Mouse (Mus musculus) hindbrain, postnatal 0 days (tissue): ENCODE measurements at regions not wholly inside any gene's neighbourhood (a gene's known extent, or its start where the extent isn't known, plus 50 kb on each side); places are given as distances from the start of the nearest gene placed in this dataset.

Experiments used
- ATAC-seq: fragments of 200-750 bp; cut with Nextera tagmentation; 2 replicates; pipeline ENCODE4 v1.8.0; 2017; ENCODE audit warnings: mild to moderate bottlenecking, moderate TSS enrichment, moderate library complexity
- DNase-seq: peaks from one replicate; pipeline ENCODE4 v3.0.0-alpha.2; 2015; ENCODE audit warnings: low spot score
- H3K27ac ChIP-seq: fragments of 300-500 bp; sonication (generic); 2 replicates; pipeline ENCODE4 v1.5.1; 2014; ENCODE audit warnings: mild to moderate bottlenecking
- H3K27me3 ChIP-seq: fragments of 300-500 bp; sonication (generic); 2 replicates; pipeline ENCODE4 v1.6.1; 2014; ENCODE audit warnings: low read length, mixed read lengths; ENCODE audit not compliant: insufficient read depth
- H3K36me3 ChIP-seq: fragments of 300-500 bp; sonication (generic); 2 replicates; pipeline ENCODE4 v1.6.1; 2014; ENCODE audit warnings: low read length, mixed read lengths; ENCODE audit not compliant: insufficient read depth
- H3K4me1 ChIP-seq: fragments of 300-500 bp; sonication (generic); 2 replicates; pipeline ENCODE4 v1.6.1; 2014; ENCODE audit warnings: antibody characterized with exemption, low read length, mixed read lengths; ENCODE audit not compliant: insufficient read depth
- H3K4me2 ChIP-seq: fragments of 300-500 bp; sonication (generic); 2 replicates; pipeline ENCODE4 v1.6.1; 2014; ENCODE audit warnings: low read depth, mild to moderate bottlenecking, low read length, moderate library complexity, mixed read lengths
- H3K4me3 ChIP-seq: fragments of 300-500 bp; sonication (generic); 2 replicates; pipeline ENCODE4 v1.5.1; 2014; ENCODE audit warnings: low read length
- H3K9ac ChIP-seq: fragments of 300-500 bp; sonication (generic); replicated peaks from 2 replicates; pipeline ENCODE4 v1.6.1; 2014; ENCODE audit warnings: mild to moderate bottlenecking, low read length, moderate library complexity, mixed read lengths
- H3K9me3 ChIP-seq: fragments of 300-500 bp; sonication (generic); 2 replicates; pipeline ENCODE4 v1.6.1; 2016; ENCODE audit warnings: low read length, mixed read lengths
- CTCF ChIP-seq: IDR thresholded peaks from 2 replicates; pipeline ENCODE4 v1.5.1; 2016; ENCODE audit warnings: antibody characterized with exemption, control low read depth, low read depth
- WGBS: fragments of 180-500 bp; shearing (Covaris S2); extraction: QIAGEN DNeasy Blood & Tissue Kit; methylation state at CpG from one replicate; pipeline ENCODE4 v1.1.7; 2014; 5-methylcytosine and 5-hydroxymethylcytosine counted together

- Histone ChIP-seq H3K9ac (no peak overlapping the region), H3K36me3 (no peaks in the 10 kb centered on the region), H3K9me3 (no peaks in the 10 kb centered on the region), H3K4me2 (no peak overlapping the region), H3K4me1 (no peaks in the 10 kb centered on the region), H3K27ac (no peak overlapping the region), H3K27me3 (no peaks in the 10 kb centered on the region), H3K4me3 (no peak overlapping the region)
- DNase-seq (no peak), ATAC-seq (no peak)
- no peak for TF ChIP-seq CTCF
- 76% methylated on average over 1 of the region's 1 CpGs for WGBS
Measured at GRCm38 (mm10) chr13:117079316-117079715, 54.0 kb upstream of the Parp8 start.
